Mouse (Mus musculus) ES-Bruce4 (cell line): ENCODE measurements around the gene Gdi1.

ENCODE experiments used
- CTCF ChIP-seq: IDR thresholded peaks from one replicate; pipeline ENCODE4 v1.8.1; 2011; ENCODE audit warnings: low read depth, low read length
- POLR2A ChIP-seq: IDR thresholded peaks from one replicate; pipeline ENCODE4 v1.8.1; 2011; ENCODE audit warnings: low read length; ENCODE audit not compliant: insufficient read depth

DNA sequence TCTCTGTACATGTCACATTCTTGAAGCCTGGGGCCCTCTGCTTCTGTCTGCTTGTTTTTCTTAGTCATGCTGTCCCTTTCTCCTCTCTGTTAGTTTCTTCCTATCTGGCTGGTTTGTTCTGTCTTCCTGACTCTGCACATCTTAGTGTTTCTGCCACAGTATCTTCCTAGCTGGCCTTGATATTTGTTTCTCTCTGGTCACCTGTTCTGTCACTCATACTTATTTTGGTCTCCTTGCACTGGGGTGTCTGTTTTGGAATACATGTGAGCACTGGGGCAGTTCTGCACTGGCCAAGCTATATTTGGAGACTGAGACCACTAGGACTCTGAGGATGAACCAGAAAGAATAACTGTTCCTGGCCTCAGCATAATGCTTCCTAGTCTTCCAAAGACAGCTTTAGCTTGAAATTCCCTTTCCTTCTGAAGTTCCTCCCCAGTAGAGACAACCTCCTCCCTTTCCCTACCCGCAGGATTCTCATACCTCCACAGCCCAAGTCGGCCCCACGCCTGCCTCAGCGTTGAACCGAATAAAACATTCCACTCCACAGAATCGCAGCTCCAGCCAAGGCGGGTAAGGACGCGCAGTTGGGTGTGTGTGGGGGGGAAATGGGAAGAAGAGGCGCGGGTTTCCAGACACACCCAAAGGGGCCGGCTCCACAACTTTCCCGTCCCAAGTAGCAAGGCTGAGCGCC is 23.6 kb upstream of the Gdi1 start:
- TF ChIP-seq CTCF (no peak), POLR2A (no peak)
